Mouse (Mus musculus) hindbrain, embryonic 13.5 days (tissue): ENCODE measurements around the gene Cabcoco1. TPM values are rescaled to one million over a fixed set of nuclear protein-coding genes. Genes with fewer than 3 reads are reported as not detected.

ENCODE experiments used
- ATAC-seq: fragments of 200-750 bp; cut with Nextera tagmentation; 2 replicates; pipeline ENCODE4 v1.8.0; 2017; ENCODE audit warnings: moderate TSS enrichment; ENCODE audit not compliant: low FRiP score
- H3K27ac ChIP-seq: fragments of 300-500 bp; sonication (generic); 2 replicates; pipeline ENCODE4 v1.5.1; 2015; ENCODE audit warnings: inconsistent platforms, mild to moderate bottlenecking, moderate library complexity
- H3K27me3 ChIP-seq: fragments of 300-500 bp; sonication (generic); 2 replicates; pipeline ENCODE4 v1.6.1; 2015; ENCODE audit warnings: mild to moderate bottlenecking, inconsistent platforms
- H3K36me3 ChIP-seq: fragments of 300-500 bp; sonication (generic); 2 replicates; pipeline ENCODE4 v1.6.1; 2015; ENCODE audit warnings: mild to moderate bottlenecking, inconsistent platforms
- H3K4me1 ChIP-seq: fragments of 300-500 bp; sonication (generic); replicated peaks from 2 replicates; pipeline ENCODE4 v1.6.1; 2015; ENCODE audit warnings: inconsistent platforms
- H3K4me2 ChIP-seq: fragments of 300-500 bp; sonication (generic); 2 replicates; pipeline ENCODE4 v1.6.1; 2015; ENCODE audit warnings: inconsistent platforms, mild to moderate bottlenecking, moderate library complexity
- H3K4me3 ChIP-seq: fragments of 300-500 bp; sonication (generic); 2 replicates; pipeline ENCODE4 v1.5.1; 2015; ENCODE audit warnings: mild to moderate bottlenecking, inconsistent platforms
- H3K9ac ChIP-seq: fragments of 300-500 bp; sonication (generic); 2 replicates; pipeline ENCODE4 v1.6.1; 2015; ENCODE audit warnings: mild to moderate bottlenecking, inconsistent platforms
- H3K9me3 ChIP-seq: fragments of 300-500 bp; sonication (generic); 2 replicates; pipeline ENCODE4 v1.6.1; 2016; ENCODE audit warnings: inconsistent platforms
- WGBS: fragments of 180-500 bp; shearing (Covaris S2); methylation state at CpG from one replicate; pipeline ENCODE4 v1.1.7; 2015; 5-methylcytosine and 5-hydroxymethylcytosine counted together
- polyA plus RNA-seq: library from polyadenylated mRNA; unstranded; fragments of >200 nt; fragmentation: Nextera tagmentation; extraction: Ambion mirVana; gene quantifications from 2 replicates; pipeline ENCODE4 v1.2.1, GENCODE M21; 2015

Gene Cabcoco1
- polyA plus RNA-seq, 1 experiment from 2014 or later: 1.6 TPM

DNA sequence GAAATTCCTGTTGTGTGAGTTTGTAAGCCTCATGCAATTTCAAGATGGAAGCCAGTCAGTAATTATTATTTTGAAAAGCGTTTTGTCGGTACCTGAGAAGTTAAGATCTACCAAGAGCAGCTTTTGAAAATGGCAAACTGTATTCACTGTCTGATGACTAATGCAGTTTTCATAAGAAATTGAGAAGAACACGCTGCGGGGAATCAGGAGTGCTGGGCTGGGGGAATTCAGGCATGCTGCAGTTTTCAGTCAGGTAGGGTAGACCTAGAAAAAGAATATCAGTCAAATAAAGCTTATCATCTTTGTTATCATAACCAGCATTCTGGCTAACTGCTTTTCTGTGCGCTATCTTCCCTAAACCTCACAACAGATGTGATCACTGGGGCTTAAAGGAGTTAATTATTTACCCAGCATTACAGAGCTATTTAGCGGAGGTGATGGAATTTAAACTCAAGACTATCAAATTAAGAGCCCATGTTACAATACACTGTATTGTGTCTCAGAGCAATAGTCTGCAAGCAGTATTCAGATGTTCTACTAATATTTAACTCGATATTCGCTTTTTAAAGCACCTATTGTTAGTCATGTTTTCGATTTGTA lies 9.1 kb upstream of the Cabcoco1 start:
- H3K4me2 ChIP-seq: no peak overlapping the region

DNA sequence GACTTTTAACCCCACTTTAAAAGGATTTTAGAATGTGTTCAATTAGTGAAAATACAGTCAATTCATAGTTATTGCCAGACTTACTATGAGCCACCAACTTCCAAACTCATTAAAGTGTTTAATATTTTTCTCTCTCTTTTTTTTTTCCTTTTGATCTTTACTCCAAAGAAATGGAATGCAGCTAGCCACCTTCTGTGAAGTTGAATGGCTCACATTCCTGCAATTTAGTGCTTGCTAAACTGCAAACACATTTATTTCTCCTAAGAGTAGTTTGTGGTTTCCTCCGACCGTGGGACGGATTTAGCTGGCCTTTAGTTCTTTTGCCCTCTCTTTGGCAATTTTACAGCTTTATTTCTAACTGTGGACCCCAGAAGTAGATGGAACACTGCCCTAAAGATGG lies 1.4 kb upstream of the Cabcoco1 start:
- H3K9me3 ChIP-seq: no peaks in the 10 kb centered on the region
- whole genome bisulfite sequencing: 67% methylated on average over 3 of the region's 3 CpGs
- no peak for ATAC-seq
- H3K36me3 ChIP-seq: no peaks in the 10 kb centered on the region
- no peak overlapping the region for H3K9ac ChIP-seq
- H3K4me2 ChIP-seq: no peak overlapping the region
- peaks cover 16% of the 10 kb centered on the region for H3K4me1 ChIP-seq
- no peak overlapping the region for H3K4me3 ChIP-seq
- H3K27me3 ChIP-seq: no peaks in the 10 kb centered on the region
- H3K27ac ChIP-seq: no peak overlapping the region

More for the DNA sequence above, 9.1 kb upstream of the Cabcoco1 start:
- no peak overlapping the region for H3K4me3 ChIP-seq
- no peaks in the 10 kb centered on the region for H3K9me3 ChIP-seq
- ATAC-seq: no peak
- no peaks in the 10 kb centered on the region for H3K27me3 ChIP-seq
- 75% methylated on average over 9 of the region's 9 CpGs for WGBS
- no peaks in the 10 kb centered on the region for H3K36me3 ChIP-seq
- H3K27ac ChIP-seq: peak overlapping the region; percentile 60
- no peak overlapping the region for H3K9ac ChIP-seq
- H3K4me1 ChIP-seq: no peaks in the 10 kb centered on the region

DNA sequence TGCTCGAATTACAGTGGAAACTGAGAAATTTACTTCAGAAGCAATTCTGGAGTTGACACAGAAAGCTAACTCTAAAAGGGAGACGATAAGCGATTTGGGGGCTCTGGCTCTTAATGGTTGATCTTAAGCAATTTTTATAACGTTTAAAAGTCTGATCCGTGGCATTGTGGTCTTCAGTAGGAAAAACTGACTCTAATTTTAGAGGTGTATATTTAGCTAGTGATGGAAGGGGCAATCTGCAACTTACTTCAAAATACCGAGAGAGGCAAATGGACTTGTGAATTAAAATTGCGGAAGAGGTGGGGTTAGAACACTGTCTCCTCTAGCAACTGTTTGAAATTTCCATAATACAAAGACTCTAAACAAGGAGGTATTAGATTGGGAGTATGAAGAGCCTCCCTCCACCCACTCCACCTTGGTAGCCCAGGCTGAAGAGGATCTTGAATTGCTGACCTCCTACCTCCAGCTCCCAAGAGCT lies 286 bp upstream of the Cabcoco1 start:
- Histone ChIP-seq H3K9me3 (no peaks in the 10 kb centered on the region), H3K27ac (no peak overlapping the region), H3K36me3 (no peaks in the 10 kb centered on the region), H3K27me3 (no peaks in the 10 kb centered on the region), H3K9ac (no peak overlapping the region), H3K4me2 (peak overlapping the region; percentile 55), H3K4me1 (peaks cover 16% of the 10 kb centered on the region), H3K4me3 (peak overlapping the region; percentile 36)
- ATAC-seq: no peak
- 40% methylated on average over 7 of the region's 7 CpGs for WGBS

DNA sequence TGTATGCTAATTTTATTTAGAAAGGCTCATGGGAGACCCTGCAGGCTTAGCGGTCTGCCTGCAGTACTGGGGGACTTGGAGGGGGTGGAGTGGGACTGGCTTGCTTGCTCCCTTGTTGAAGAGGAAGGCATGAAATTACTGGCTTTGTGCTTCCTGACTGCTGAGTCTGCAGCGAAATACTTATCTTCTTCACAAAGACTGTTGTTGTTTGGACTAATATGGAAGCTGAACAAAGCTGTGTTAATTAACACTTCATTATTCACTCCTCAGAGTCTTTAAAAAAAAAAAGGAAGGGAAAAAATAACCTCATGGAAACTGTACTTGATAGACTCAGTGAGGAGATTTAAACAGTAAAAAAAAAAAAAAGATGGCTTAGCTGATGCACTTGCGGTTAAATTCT lies 1.1 kb downstream of the Cabcoco1 start:
- H3K9me3 ChIP-seq: no peaks in the 10 kb centered on the region
- peak; percentile 81 for ATAC-seq
- H3K27ac ChIP-seq: peak overlapping the region; percentile 10; the same call in 1 of the 2 replicates
- no peak overlapping the region for H3K9ac ChIP-seq
- H3K36me3 ChIP-seq: no peaks in the 10 kb centered on the region
- no peak overlapping the region for H3K4me3 ChIP-seq
- WGBS: 22% methylated on average over 3 of the region's 3 CpGs
- H3K27me3 ChIP-seq: no peaks in the 10 kb centered on the region
- H3K4me1 ChIP-seq: peaks cover 16% of the 10 kb centered on the region
- 0 out of 2 replicates have a peak overlapping the region, but pooled peaks have one; percentile 14 for H3K4me2 ChIP-seq

DNA sequence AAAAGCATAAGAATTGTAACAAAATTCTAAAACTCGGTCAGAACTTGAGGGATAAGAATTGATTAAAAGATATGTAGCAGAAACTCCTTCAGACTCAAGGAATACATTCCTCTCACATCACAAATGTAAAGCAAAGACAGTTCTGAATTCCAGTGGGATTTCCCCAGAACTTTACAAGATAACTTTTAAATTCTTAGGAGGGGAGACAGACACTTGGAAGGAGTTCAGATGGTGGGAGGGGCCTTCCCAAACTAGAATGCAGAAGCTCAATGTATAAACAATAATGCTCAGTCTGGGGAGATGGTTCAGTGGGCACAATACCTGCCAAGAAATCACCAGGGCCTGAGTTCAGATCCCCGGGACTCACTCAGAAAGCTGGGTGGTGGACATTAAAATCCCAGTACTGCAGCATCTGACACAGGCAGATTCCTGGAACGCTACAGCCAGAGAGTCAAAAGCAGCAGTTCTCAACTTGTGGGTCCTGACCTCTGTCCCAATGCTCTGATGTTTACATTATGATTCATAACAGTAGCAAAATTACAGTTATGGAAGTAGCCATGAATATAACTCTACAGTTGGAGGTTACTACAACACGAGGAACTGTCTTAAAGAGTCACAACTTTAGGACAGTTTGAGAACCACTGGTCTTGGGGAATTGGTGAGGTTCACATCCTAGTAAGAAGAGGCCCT lies 4.3 kb downstream of the Cabcoco1 start:
- ATAC-seq: no peak
- 75% methylated on average over 4 of the region's 4 CpGs for WGBS
- no peak overlapping the region for H3K9ac ChIP-seq
- H3K36me3 ChIP-seq: no peaks in the 10 kb centered on the region
- no peak overlapping the region for H3K4me2 ChIP-seq
- H3K27me3 ChIP-seq: no peaks in the 10 kb centered on the region
- peak overlapping the region; percentile 13; the same call in 1 of the 2 replicates for H3K27ac ChIP-seq
- H3K4me1 ChIP-seq: peaks cover 16% of the 10 kb centered on the region
- no peak overlapping the region for H3K4me3 ChIP-seq
- no peaks in the 10 kb centered on the region for H3K9me3 ChIP-seq

DNA sequence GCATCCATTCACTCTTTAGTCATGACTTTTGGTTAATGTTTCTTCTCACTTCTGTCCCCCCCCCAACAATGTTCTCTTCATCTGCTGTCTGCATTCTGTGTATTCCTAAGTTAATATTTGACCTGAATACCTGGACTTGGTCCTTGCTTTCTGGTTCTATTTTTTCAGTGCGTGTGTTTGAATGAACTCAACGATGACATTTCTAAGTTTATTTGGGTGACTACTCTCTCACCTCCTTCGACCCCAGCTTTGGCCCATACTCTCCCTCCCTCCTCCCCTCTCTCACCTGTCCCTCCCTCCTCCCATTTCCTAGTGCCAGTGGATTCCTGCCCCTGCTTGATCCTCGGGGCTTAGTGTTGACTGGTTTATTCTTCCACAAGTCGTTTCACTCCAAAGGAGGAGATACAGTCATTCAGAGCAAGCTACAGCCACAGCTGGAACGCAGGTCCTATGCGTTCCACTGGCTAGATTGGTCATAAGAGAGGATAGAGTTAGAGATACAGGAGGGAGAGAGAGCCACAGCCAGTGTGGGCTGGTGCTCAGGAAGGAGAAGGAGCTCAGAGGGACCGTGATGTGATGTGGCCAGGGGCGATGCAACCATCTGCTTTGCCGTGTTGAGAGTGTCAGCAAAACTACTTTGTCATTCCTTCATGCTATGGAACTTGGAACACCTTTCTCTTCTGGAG lies 12.2 kb downstream of the Cabcoco1 start:
- H3K4me2 ChIP-seq: no peak overlapping the region
- ATAC-seq: no peak
- H3K9me3 ChIP-seq: no peaks in the 10 kb centered on the region
- no peak overlapping the region for H3K9ac ChIP-seq
- H3K4me1 ChIP-seq: no peaks in the 10 kb centered on the region
- no peak overlapping the region for H3K4me3 ChIP-seq
- H3K27me3 ChIP-seq: no peaks in the 10 kb centered on the region
- H3K36me3 ChIP-seq: no peaks in the 10 kb centered on the region
- WGBS: 88% methylated on average over 10 of the region's 10 CpGs
- H3K27ac ChIP-seq: no peak overlapping the region

DNA sequence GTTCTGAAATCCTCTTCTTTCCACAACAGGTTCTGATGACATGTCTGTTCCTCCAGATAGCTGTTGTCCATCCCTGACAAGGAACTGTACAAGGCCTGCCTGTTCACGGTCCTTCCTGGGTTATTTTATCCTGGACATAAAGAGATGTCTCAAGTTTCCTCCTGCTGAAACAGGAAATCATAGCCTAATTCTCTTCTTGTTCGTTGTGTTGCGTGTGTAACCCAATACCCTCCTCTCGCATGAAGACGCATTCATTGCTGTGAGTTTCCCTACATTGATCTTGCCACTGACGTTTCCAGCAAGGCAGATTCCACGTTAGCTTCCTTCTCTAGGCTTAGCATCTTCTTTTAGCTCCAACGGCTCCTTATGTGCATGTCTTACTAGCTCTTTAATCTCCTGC lies 12.7 kb downstream of the Cabcoco1 start:
- Histone ChIP-seq H3K27me3 (no peaks in the 10 kb centered on the region), H3K4me1 (no peaks in the 10 kb centered on the region), H3K9ac (no peak overlapping the region), H3K36me3 (no peaks in the 10 kb centered on the region), H3K4me2 (no peak overlapping the region), H3K27ac (no peak overlapping the region), H3K9me3 (no peaks in the 10 kb centered on the region), H3K4me3 (no peak overlapping the region)
- ATAC-seq: no peak
- 75% methylated on average over 8 of the region's 8 CpGs for WGBS

DNA sequence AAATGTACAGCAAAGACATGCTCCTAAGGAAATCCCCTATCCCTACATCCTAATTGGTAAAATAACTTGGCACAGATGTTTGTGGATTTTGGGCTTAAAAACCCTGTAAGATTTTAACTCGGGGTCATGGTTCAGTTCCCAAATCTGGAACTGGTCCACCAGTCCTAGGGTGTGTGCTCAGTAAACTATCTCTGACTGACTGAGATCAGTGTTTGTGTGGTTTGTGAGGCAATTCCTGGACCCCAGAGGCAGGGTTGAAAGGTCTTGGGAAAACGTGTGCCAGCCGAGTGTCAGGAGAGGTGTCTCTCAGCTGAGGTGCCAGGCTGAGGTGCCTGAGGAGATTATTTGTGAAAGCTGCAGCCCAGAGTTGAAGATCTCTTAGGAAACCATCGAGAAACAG lies 19.6 kb downstream of the Cabcoco1 start:
- Histone ChIP-seq H3K4me3 (no peak overlapping the region), H3K36me3 (no peaks in the 10 kb centered on the region), H3K9me3 (no peaks in the 10 kb centered on the region), H3K9ac (no peak overlapping the region), H3K27me3 (no peaks in the 10 kb centered on the region), H3K4me1 (no peaks in the 10 kb centered on the region), H3K27ac (no peak overlapping the region), H3K4me2 (no peak overlapping the region)
- no peak for ATAC-seq
- WGBS: 79% methylated on average over 4 of the region's 4 CpGs

DNA sequence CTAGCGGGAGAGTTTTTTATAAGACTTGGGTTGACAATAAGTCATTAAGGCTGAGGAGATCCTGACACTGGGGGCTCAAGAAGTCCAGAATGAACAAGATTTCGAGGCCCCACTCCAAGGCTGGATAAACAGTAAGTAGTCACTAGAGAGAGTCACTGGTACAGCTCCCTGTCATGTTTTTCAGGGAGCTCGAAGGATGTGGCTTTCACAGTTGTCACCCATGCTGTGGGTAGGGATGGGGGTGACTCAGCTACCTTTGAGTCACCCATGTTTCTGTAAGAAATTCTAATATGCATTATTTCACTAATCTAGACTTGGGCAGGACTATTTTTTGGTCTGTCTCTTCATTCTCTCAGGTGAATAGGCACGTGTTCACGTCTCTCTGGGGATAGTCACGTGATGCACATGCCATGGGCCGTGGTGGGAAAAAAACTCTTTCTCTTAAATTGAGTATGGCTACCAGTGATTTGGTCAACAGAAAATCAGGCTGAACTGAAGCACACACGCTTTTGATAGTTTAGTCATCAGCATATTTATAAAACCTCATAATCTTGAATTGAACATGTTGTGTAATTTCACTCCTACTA lies 29.2 kb downstream of the Cabcoco1 start:
- Histone ChIP-seq H3K27ac (no peak overlapping the region), H3K4me1 (no peaks in the 10 kb centered on the region), H3K36me3 (no peaks in the 10 kb centered on the region), H3K9me3 (no peaks in the 10 kb centered on the region), H3K27me3 (no peaks in the 10 kb centered on the region), H3K9ac (no peak overlapping the region), H3K4me2 (no peak overlapping the region), H3K4me3 (no peak overlapping the region)
- WGBS: 90% methylated on average over 8 of the region's 8 CpGs
- ATAC-seq: no peak

DNA sequence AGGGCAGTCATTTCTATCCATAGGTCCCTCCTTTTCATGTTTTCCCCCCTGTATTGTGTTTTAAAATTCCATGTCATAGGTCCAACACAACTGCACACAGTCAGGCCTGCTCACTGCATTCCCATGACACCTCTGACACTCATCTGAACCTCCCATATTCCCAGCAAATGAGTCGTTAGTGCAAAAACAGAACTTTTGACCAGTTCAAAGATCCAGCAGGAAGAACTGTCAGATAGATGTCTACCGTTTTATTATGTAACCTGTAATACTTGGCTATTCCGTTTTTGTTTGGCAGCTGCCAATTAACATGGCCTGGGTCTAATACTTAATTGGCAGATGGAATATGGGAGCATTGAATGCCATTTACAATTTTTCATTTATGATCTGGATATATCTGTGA lies 34.0 kb downstream of the Cabcoco1 start:
- H3K27ac ChIP-seq: no peak overlapping the region
- H3K27me3 ChIP-seq: no peaks in the 10 kb centered on the region
- WGBS: 91% methylated on average over 3 of the region's 3 CpGs
- no peak overlapping the region for H3K9ac ChIP-seq
- no peak overlapping the region for H3K4me3 ChIP-seq
- no peaks in the 10 kb centered on the region for H3K4me1 ChIP-seq
- no peak overlapping the region for H3K4me2 ChIP-seq
- H3K36me3 ChIP-seq: no peaks in the 10 kb centered on the region
- no peak for ATAC-seq
- no peaks in the 10 kb centered on the region for H3K9me3 ChIP-seq

DNA sequence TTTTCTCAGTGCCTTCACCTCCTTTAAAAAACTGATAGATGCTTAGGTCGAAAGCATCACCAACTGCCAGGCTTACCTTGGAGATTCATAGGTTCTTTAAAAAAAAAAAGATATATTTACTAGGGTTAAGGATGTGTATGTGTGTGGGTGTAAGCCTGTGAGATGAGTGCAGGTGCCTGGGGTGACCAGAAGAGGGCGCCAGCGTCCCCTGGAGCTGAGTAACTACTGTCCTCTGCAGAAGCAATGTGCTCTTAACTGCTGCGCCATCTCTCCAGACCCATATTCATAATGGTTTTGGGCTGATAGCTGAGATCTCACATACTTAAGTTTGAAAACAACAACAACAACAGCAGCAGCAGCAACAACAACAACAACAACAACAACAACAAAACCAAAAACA lies 35.5 kb downstream of the Cabcoco1 start:
- Histone ChIP-seq H3K36me3 (no peaks in the 10 kb centered on the region), H3K9ac (no peak overlapping the region), H3K27ac (no peak overlapping the region), H3K9me3 (no peaks in the 10 kb centered on the region), H3K27me3 (no peaks in the 10 kb centered on the region), H3K4me3 (no peak overlapping the region), H3K4me1 (no peaks in the 10 kb centered on the region), H3K4me2 (no peak overlapping the region)
- ATAC-seq: no peak
- 94% methylated on average over 4 of the region's 4 CpGs for WGBS

DNA sequence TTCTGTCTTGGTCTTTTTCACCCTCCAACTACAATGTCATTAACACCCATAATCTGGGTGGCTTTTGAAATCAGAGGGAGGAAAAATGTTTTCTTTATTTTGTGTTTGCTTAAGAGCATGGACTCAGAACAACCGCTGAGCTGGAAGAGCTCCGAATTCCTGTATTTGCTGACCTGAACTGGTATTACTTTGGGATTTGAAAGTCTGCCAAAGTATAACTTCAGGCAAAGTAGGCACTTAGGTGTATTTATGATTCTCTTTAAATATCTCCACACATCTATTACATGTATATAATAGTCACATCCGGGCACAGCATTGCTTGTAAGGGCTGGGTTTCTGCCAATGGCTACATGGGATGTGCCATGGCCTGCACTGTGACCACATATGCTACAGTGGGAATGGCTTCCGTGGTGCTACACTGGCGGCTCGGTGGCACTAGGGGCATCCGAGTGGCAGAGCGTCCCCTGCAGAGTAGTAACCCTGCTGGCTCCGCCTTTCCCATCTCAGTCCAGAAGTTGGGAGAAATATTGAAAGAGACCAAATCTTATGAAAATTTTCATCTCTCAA lies 37.0 kb downstream of the Cabcoco1 start:
- Histone ChIP-seq H3K4me1 (no peaks in the 10 kb centered on the region), H3K36me3 (no peaks in the 10 kb centered on the region), H3K4me3 (no peak overlapping the region), H3K9ac (no peak overlapping the region), H3K27me3 (no peaks in the 10 kb centered on the region), H3K27ac (no peak overlapping the region), H3K9me3 (no peaks in the 10 kb centered on the region), H3K4me2 (no peak overlapping the region)
- WGBS: 90% methylated on average over 9 of the region's 9 CpGs
- no peak for ATAC-seq
